Mouse (Mus musculus) heart, postnatal 0 days (tissue): Measurements from ENCODE around the gene Dapk2.

Experiments used
- CTCF ChIP-seq: IDR thresholded peaks from 2 replicates; pipeline ENCODE4 v1.5.1; 2016; ENCODE audit warnings: antibody characterized with exemption, control low read depth, low read depth
- EP300 ChIP-seq: IDR thresholded peaks from 2 replicates; pipeline ENCODE4 v1.6.1; 2016; ENCODE audit warnings: antibody characterized with exemption, low read depth

- TF ChIP-seq CTCF (no peak), EP300 (no peak)
Observed at GRCm38 (mm10) chr9:66152011-66152410, 6.0 kb upstream of the Dapk2 start.
